Mouse (Mus musculus) stomach, embryonic 16.5 days (tissue): Measurements from ENCODE around the gene Jph2. TPM values are rescaled to one million over a fixed set of nuclear protein-coding genes. Genes with fewer than 3 reads are reported as not detected.

Experiments used
- polyA plus RNA-seq: library from polyadenylated mRNA; unstranded; fragments of >200 nt; fragmentation: Nextera tagmentation; extraction: Ambion mirVana; gene quantifications from 2 replicates; pipeline ENCODE4 v1.2.1, GENCODE M21; 2015

The Jph2 gene
- polyA plus RNA-seq, 1 experiment from 2014 or later, result 11.2 TPM

Other genes starting within 250 kb of the Jph2 start
- 4.0 and 4.3 TPM in 2 replicates for gene Tox2, start 194.9 kb downstream of the Jph2 start, polyA plus RNA-seq
- 79.0 and 86.1 TPM in 2 replicates for gene Oser1, start 26.7 kb upstream of the Jph2 start, polyA plus RNA-seq
- gene Gdap1l1, start 40.5 kb upstream of the Jph2 start, polyA plus RNA-seq, result 5.2 and 5.3 TPM in 2 replicates
- gene Fitm2, start 74.6 kb upstream of the Jph2 start, polyA plus RNA-seq, result 11.6 and 12.1 TPM in 2 replicates
- gene R3hdml, start 94.3 kb upstream of the Jph2 start, polyA plus RNA-seq, result not detected in 2 replicates
- 34.1 and 41.4 TPM in 2 replicates for gene Hnf4a, start 108.8 kb upstream of the Jph2 start, polyA plus RNA-seq
- 31.4 and 33.3 TPM in 2 replicates for gene Ttpal, start 204.3 kb upstream of the Jph2 start, polyA plus RNA-seq
- 59.2 and 62.2 TPM in 2 replicates for gene Serinc3, start 247.1 kb upstream of the Jph2 start, polyA plus RNA-seq